Mouse (Mus musculus) cerebellum, postnatal 36 days (tissue): ENCODE measurements around the gene Tagln2.

Source experiments
- DNase-seq, 2 experiments: peaks; one replicate each; pipeline ENCODE4 v3.0.0; 2021 to 2022; ENCODE audit warnings: mixed read lengths in 2 of 2

Gene Tagln2

GRCm38 (mm10) chr1:172503111-172503997 is 3.5 kb downstream of the Tagln2 start:
- no peak for DNase-seq

- no peak for DNase-seq
Observed at GRCm38 (mm10) chr1:172504756-172505155, 4.9 kb downstream of the Tagln2 start.

GRCm38 (mm10) chr1:172507001-172507400 is 7.2 kb downstream of the Tagln2 start:
- no peak for DNase-seq

- DNase-seq, result no peak
Observed at GRCm38 (mm10) chr1:172507701-172508100, 7.9 kb downstream of the Tagln2 start.

GRCm38 (mm10) chr1:172508172-172508571 is 8.3 kb downstream of the Tagln2 start:
- DNase-seq, result no peak

- DNase-seq, result no peak
Observed at GRCm38 (mm10) chr1:172509235-172509634, 9.4 kb downstream of the Tagln2 start.

GRCm38 (mm10) chr1:172509983-172510382 is 10.1 kb downstream of the Tagln2 start:
- DNase-seq, result no peak

- DNase-seq, result no peak
Observed at GRCm38 (mm10) chr1:172510421-172510972, 10.7 kb downstream of the Tagln2 start.

GRCm38 (mm10) chr1:172512962-172513361 is 13.1 kb downstream of the Tagln2 start:
- DNase-seq, result no peak

- no peak for DNase-seq
Observed at GRCm38 (mm10) chr1:172513525-172514212, 13.8 kb downstream of the Tagln2 start.

- DNase-seq, result no peak
Observed at GRCm38 (mm10) chr1:172514213-172514529, 14.3 kb downstream of the Tagln2 start.

- DNase-seq, result no peak
Observed at GRCm38 (mm10) chr1:172514551-172515268, 14.9 kb downstream of the Tagln2 start.

- DNase-seq, result no peak
Observed at GRCm38 (mm10) chr1:172515396-172515795, 15.5 kb downstream of the Tagln2 start.

- no peak for DNase-seq
Observed at GRCm38 (mm10) chr1:172518013-172518412, 18.2 kb downstream of the Tagln2 start.

GRCm38 (mm10) chr1:172519644-172520043 is 19.8 kb downstream of the Tagln2 start:
- no peak for DNase-seq

GRCm38 (mm10) chr1:172520576-172521440 is 21.0 kb downstream of the Tagln2 start, which contains the start of gene Cfap45:
Gene Cfap45 (plus strand): TSS chr1:172520801.
- peak in 1 of 2 experiments; percentile 23 for DNase-seq

- no peak for DNase-seq
Observed at GRCm38 (mm10) chr1:172522524-172522923, 22.7 kb downstream of the Tagln2 start.

GRCm38 (mm10) chr1:172523699-172524101 is 23.9 kb downstream of the Tagln2 start:
- no peak for DNase-seq

- no peak for DNase-seq
Observed at GRCm38 (mm10) chr1:172525027-172525764, 25.3 kb downstream of the Tagln2 start.

- no peak for DNase-seq
Observed at GRCm38 (mm10) chr1:172525971-172526370, 26.1 kb downstream of the Tagln2 start.

- DNase-seq, result no peak
Observed at GRCm38 (mm10) chr1:172526380-172527081, 26.7 kb downstream of the Tagln2 start.
